Mouse (Mus musculus) MEL (cell line): ENCODE measurements around the gene Phf21b.

ENCODE experiments used
- CTCF ChIP-seq, 3 experiments: IDR thresholded peaks in 2 of 3; conservative IDR thresholded peaks in 1 of 3; 2 replicates each; pipeline ENCODE4 v1.5.1; 2011 to 2012; ENCODE audit warnings: low read length in 3 of 3, low read depth in 2 of 3, mild to moderate bottlenecking in 2 of 3, improper control_type of control experiment in 1 of 3, inconsistent platforms in 1 of 3, mixed read lengths in 1 of 3, moderate library complexity in 1 of 3; ENCODE audit not compliant: control insufficient read depth in 1 of 3, insufficient read depth in 1 of 3, poor library complexity in 1 of 3, severe bottlenecking in 1 of 3
- EP300 ChIP-seq, 2 experiments: IDR thresholded peaks; 2 replicates each; pipeline ENCODE4 v1.6.1; 2011; ENCODE audit warnings: improper control_type of control experiment in 2 of 2, low read length in 2 of 2, low read depth in 1 of 2, mild to moderate bottlenecking in 1 of 2
- GATA1 ChIP-seq: IDR thresholded peaks from 2 replicates; pipeline ENCODE4 v1.6.1; 2011; ENCODE audit warnings: low read depth, low read length, improper control_type of control experiment
- MAFK ChIP-seq: IDR thresholded peaks from 2 replicates; pipeline ENCODE4 v1.6.1; 2011; ENCODE audit warnings: low read depth, mild to moderate bottlenecking, low read length, improper control_type of control experiment, borderline replicate concordance
- MAX ChIP-seq: IDR thresholded peaks from 2 replicates; pipeline ENCODE4 v1.6.1; 2011; ENCODE audit warnings: low read length, improper control_type of control experiment
- MYB ChIP-seq: IDR thresholded peaks from 2 replicates; pipeline ENCODE4 v1.6.1; 2011; ENCODE audit warnings: mild to moderate bottlenecking, low read depth, low read length, improper control_type of control experiment
- MYC ChIP-seq: IDR thresholded peaks from 2 replicates; pipeline ENCODE4 v1.6.1; 2011; ENCODE audit warnings: low read depth, mild to moderate bottlenecking, low read length, improper control_type of control experiment, moderate library complexity
- RAD21 ChIP-seq: IDR thresholded peaks from 2 replicates; pipeline ENCODE4 v1.6.1; 2011; ENCODE audit warnings: mild to moderate bottlenecking, low read depth, low read length, improper control_type of control experiment
- TBP ChIP-seq: IDR thresholded peaks from 2 replicates; pipeline ENCODE4 v1.8.0; 2011; ENCODE audit warnings: low read depth, low read length, improper control_type of control experiment
- ZNF384 ChIP-seq: IDR thresholded peaks from 2 replicates; pipeline ENCODE4 v1.6.1; 2012; ENCODE audit warnings: low read depth, mild to moderate bottlenecking, inconsistent platforms, low read length, improper control_type of control experiment

DNA sequence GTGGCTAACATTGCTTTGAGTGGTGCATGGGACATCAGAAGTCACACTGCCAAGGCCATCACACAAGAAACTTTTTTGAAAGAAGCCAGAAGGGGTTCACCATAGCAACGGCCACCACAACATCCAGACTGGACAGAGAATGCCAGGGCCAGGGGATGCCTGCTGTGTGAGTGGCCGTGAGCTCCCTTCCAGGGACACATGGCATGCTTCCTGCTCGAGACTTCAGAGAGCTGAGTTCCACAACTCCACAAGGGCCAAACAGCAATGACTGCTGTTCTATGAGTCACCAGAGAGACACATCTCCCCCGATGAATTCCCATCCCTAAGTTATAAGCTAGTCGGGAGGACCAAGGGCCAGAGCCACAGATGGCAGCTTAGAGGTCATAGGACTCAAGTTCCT is 44.7 kb downstream of the Phf21b start:
- no peak for TF ChIP-seq EP300 (IDR thresholded peaks at IDR 0.05; ENCODE audit: low read depth in 1 of 2, low read length in 2 of 2)
- no peak for TF ChIP-seq MYC
- no peak for TF ChIP-seq MAFK
- no peak for TF ChIP-seq GATA1
- no peak for TF ChIP-seq MAX
- TF ChIP-seq RAD21, result no peak
- TF ChIP-seq CTCF (IDR thresholded peaks at IDR 0.05 in 2 of 3, conservative IDR thresholded peaks at IDR 0.05 in 1 of 3; ENCODE audit: control insufficient read depth in 1 of 3, insufficient read depth in 1 of 3, low read depth in 2 of 3, low read length in 3 of 3, poor library complexity in 1 of 3, severe bottlenecking in 1 of 3), result no peak
- no peak for TF ChIP-seq MYB
- no peak for TF ChIP-seq ZNF384
- TF ChIP-seq TBP, result no peak
